ENCODE assay signal across 13 mouse cellular contexts in genomic region chr5:29770935-29771334, GRCm38 (mm10). TPM values are rescaled to one million over a fixed set of nuclear protein-coding genes. Genes with fewer than 3 reads are reported as not detected.
DNase-seq lines count a peak whose midpoint lies in the region; ATAC-seq and TF ChIP-seq lines count a peak whose summit lies in the region.
"Had no signal": no experiment of that assay in that cellular context is flagged by ENCODE, and none has a peak within 500 bp of the region (broad histone marks: within the 10 kb centered on the region; RNA-seq: fewer than 3 reads in every experiment).

No protein-coding gene starts in this region.

- no peak for DNase-seq in forebrain, postnatal 0 days
- no peak for DNase-seq in forebrain, embryonic 10.5 days (ENCODE audit: extremely low spot score, low spot score)
- peak; percentile 36 for DNase-seq in lung, embryonic 14.5 days
- no peak for DNase-seq in lung, adult 18-20 months
- DNase-seq in ZHBTc4 (ENCODE audit: low read depth, low spot score) (peak; percentile 64), adipocyte (ENCODE audit: low spot score) (no peak)
- no peak for DNase-seq in liver, embryonic 14.5 days (ENCODE audit: low read depth in 3 of 3, low spot score in 3 of 3)
- DNase-seq in forebrain, embryonic 11.5 days (ENCODE audit: low spot score) = no peak

- no peak overlapping the region for H3K9ac ChIP-seq in forebrain, postnatal 0 days
- H3K9ac ChIP-seq in lung, embryonic 14.5 days = no peak overlapping the region
- H3K9ac ChIP-seq in liver, embryonic 14.5 days (replicated peaks) = no peak overlapping the region
- H3K9ac ChIP-seq in forebrain, embryonic 11.5 days (ENCODE audit: low read length) = no peak overlapping the region
- H3K9ac ChIP-seq: midbrain, embryonic 13.5 days had no signal

- H3K4me2 ChIP-seq in forebrain, postnatal 0 days (ENCODE audit: low read depth) = no peak overlapping the region
- H3K4me2 ChIP-seq in lung, embryonic 14.5 days = no peak overlapping the region
- H3K4me2 ChIP-seq in liver, embryonic 14.5 days (ENCODE audit: low read depth) = no peak overlapping the region
- no peak overlapping the region for H3K4me2 ChIP-seq in forebrain, embryonic 11.5 days (ENCODE audit: low read depth, low read length, severe bottlenecking)
- H3K4me2 ChIP-seq: midbrain, embryonic 13.5 days had no signal

- H3K9me3 ChIP-seq in forebrain, postnatal 0 days (ENCODE audit: low read length) = no peaks in the 10 kb centered on the region
- no peaks in the 10 kb centered on the region for H3K9me3 ChIP-seq in forebrain, embryonic 10.5 days
- H3K9me3 ChIP-seq in lung, embryonic 14.5 days (ENCODE audit: low read depth, low read length) = no peaks in the 10 kb centered on the region
- H3K9me3 ChIP-seq in liver, embryonic 14.5 days (ENCODE audit: control insufficient read depth, low read length) = no peaks in the 10 kb centered on the region
- no peaks in the 10 kb centered on the region for H3K9me3 ChIP-seq in forebrain, embryonic 11.5 days (ENCODE audit: control insufficient read depth, low read length)
- H3K9me3 ChIP-seq: midbrain, embryonic 13.5 days had no signal

- 79% methylated on average over 1 of the region's 1 CpGs for WGBS in forebrain, postnatal 0 days
- WGBS in forebrain, embryonic 10.5 days = 87% methylated on average over 1 of the region's 1 CpGs
- 78% methylated on average over 1 of the region's 1 CpGs for WGBS in lung, embryonic 14.5 days
- 69% methylated on average over 1 of the region's 1 CpGs for WGBS in liver, embryonic 14.5 days (ENCODE audit: insufficient replicate concordance)
- 88% methylated on average over 1 of the region's 1 CpGs for WGBS in forebrain, embryonic 11.5 days

- no peaks in the 10 kb centered on the region for H3K27me3 ChIP-seq in forebrain, postnatal 0 days (ENCODE audit: insufficient read depth, low read length)
- no peaks in the 10 kb centered on the region for H3K27me3 ChIP-seq in forebrain, embryonic 10.5 days (ENCODE audit: poor library complexity, severe bottlenecking)
- no peaks in the 10 kb centered on the region for H3K27me3 ChIP-seq in lung, embryonic 14.5 days (ENCODE audit: insufficient read depth, low read length)
- H3K27me3 ChIP-seq in liver, embryonic 14.5 days (ENCODE audit: control insufficient read depth, insufficient read depth, low read length) = no peaks in the 10 kb centered on the region
- no peaks in the 10 kb centered on the region for H3K27me3 ChIP-seq in forebrain, embryonic 11.5 days (ENCODE audit: control insufficient read depth, insufficient read depth, low read length)
- H3K27me3 ChIP-seq: midbrain, embryonic 13.5 days had no signal

- TF ChIP-seq EP300 in liver, embryonic 14.5 days (IDR thresholded peaks at IDR 0.05; ENCODE audit: low read depth) = no peak

- H3K4me3 ChIP-seq in forebrain, postnatal 0 days (ENCODE audit: low read depth, low read length) = no peak overlapping the region
- H3K4me3 ChIP-seq in forebrain, embryonic 10.5 days = no peak overlapping the region
- H3K4me3 ChIP-seq in lung, embryonic 14.5 days (ENCODE audit: low read depth, low read length) = no peak overlapping the region
- H3K4me3 ChIP-seq in liver, embryonic 14.5 days (ENCODE audit: insufficient read depth in 1 of 2, low read depth in 2 of 2, low read length in 2 of 2) = no peak overlapping the region
- no peak overlapping the region for H3K4me3 ChIP-seq in forebrain, embryonic 11.5 days (ENCODE audit: low read depth, low read length)
- H3K4me3 ChIP-seq: midbrain, embryonic 13.5 days had no signal

- peaks cover 20% of the 10 kb centered on the region for H3K36me3 ChIP-seq in forebrain, postnatal 0 days (ENCODE audit: insufficient read depth)
- H3K36me3 ChIP-seq in forebrain, embryonic 10.5 days (replicated peaks) = peaks cover 79% of the 10 kb centered on the region
- peaks cover 61% of the 10 kb centered on the region for H3K36me3 ChIP-seq in lung, embryonic 14.5 days (ENCODE audit: insufficient read depth)
- H3K36me3 ChIP-seq in liver, embryonic 14.5 days (replicated peaks; ENCODE audit: control insufficient read depth, insufficient read depth, low read depth) = peaks cover 10% of the 10 kb centered on the region
- H3K36me3 ChIP-seq in forebrain, embryonic 11.5 days (ENCODE audit: control insufficient read depth, insufficient read depth, low read length) = no peaks in the 10 kb centered on the region; the same call in 1 of the 2 replicates

- ATAC-seq in forebrain, postnatal 0 days = no peak
- no peak for ATAC-seq in lung, embryonic 14.5 days (ENCODE audit: insufficient read depth)
- ATAC-seq in liver, embryonic 14.5 days (ENCODE audit: insufficient read depth) = no peak
- ATAC-seq in forebrain, embryonic 11.5 days (replicated peaks; ENCODE audit: low FRiP score) = no peak
- ATAC-seq: midbrain, embryonic 13.5 days had no signal

- peak; percentile 51 for TF ChIP-seq CTCF in forebrain, postnatal 0 days (IDR thresholded peaks at IDR 0.05; ENCODE audit: low read depth)
- TF ChIP-seq CTCF in lung, embryonic 14.5 days (IDR thresholded peaks at IDR 0.05; ENCODE audit: low read depth) = peak; percentile 52; the same call in 1 of the 2 replicates
- peak; percentile 57 for TF ChIP-seq CTCF in liver, embryonic 14.5 days (IDR thresholded peaks at IDR 0.05; ENCODE audit: low read depth)

- H3K27ac ChIP-seq in forebrain, postnatal 0 days (ENCODE audit: low read depth, low read length) = no peak overlapping the region
- H3K27ac ChIP-seq in forebrain, embryonic 10.5 days = no peak overlapping the region
- no peak overlapping the region for H3K27ac ChIP-seq in lung, embryonic 14.5 days (ENCODE audit: low read depth)
- H3K27ac ChIP-seq in liver, embryonic 14.5 days = no peak overlapping the region
- H3K27ac ChIP-seq in forebrain, embryonic 11.5 days (ENCODE audit: low read depth, low read length) = no peak overlapping the region
- H3K27ac ChIP-seq: midbrain, embryonic 13.5 days had no signal

- no peaks in the 10 kb centered on the region for H3K4me1 ChIP-seq in forebrain, postnatal 0 days (ENCODE audit: insufficient read depth)
- no peaks in the 10 kb centered on the region for H3K4me1 ChIP-seq in forebrain, embryonic 10.5 days
- no peaks in the 10 kb centered on the region for H3K4me1 ChIP-seq in lung, embryonic 14.5 days (ENCODE audit: insufficient read depth)
- H3K4me1 ChIP-seq in liver, embryonic 14.5 days (replicated peaks; ENCODE audit: control insufficient read depth in 2 of 2, insufficient read depth in 2 of 2, low read length in 1 of 2) = no peaks in the 10 kb centered on the region
- no peaks in the 10 kb centered on the region for H3K4me1 ChIP-seq in forebrain, embryonic 11.5 days (replicated peaks; ENCODE audit: control insufficient read depth, insufficient read depth, low read length)
- H3K4me1 ChIP-seq: midbrain, embryonic 13.5 days had no signal

RNA-seq across cellular contexts. Expression of gene Gm5129, which starts 35.2 kb away (rescaled TPM):
- total RNA-seq in forebrain, postnatal 0 days (2014; rRNA removed) = not detected in 2 replicates
- polyA plus RNA-seq in forebrain, postnatal 0 days (2015; fragmentation: Nextera tagmentation; extraction: Ambion mirVana) = not detected in 2 replicates
- polyA plus RNA-seq in forebrain, embryonic 10.5 days (2016; fragmentation: Nextera tagmentation; extraction: Ambion mirVana) = not detected in 2 replicates
- polyA plus RNA-seq in lung, embryonic 14.5 days (2014; fragmentation: Nextera tagmentation; extraction: Ambion mirVana) = not detected in 2 replicates
- polyA plus RNA-seq in liver, embryonic 14.5 days (2012; rRNA removed) = 0.76 TPM in 1 of 2 replicates, not detected in the other
- polyA plus RNA-seq in liver, embryonic 14.5 days (2014; fragmentation: Nextera tagmentation; extraction: Ambion mirVana) = not detected in 2 replicates
- not detected in 2 replicates for polyA plus RNA-seq in forebrain, embryonic 11.5 days (2014; fragmentation: Nextera tagmentation; extraction: Ambion mirVana)
- total RNA-seq: left cerebral cortex, postnatal 36 days had no signal
- polyA plus RNA-seq: heart, embryonic 16.5 days; kidney, embryonic 16.5 days; midbrain, embryonic 13.5 days; stomach, embryonic 16.5 days had no signal

RNA-seq across cellular contexts. Expression of gene Dnajb6, which starts 35.4 kb away (rescaled TPM):
- total RNA-seq in forebrain, postnatal 0 days (2014; rRNA removed) = 310 and 368 TPM in 2 replicates
- polyA plus RNA-seq in forebrain, postnatal 0 days (2015; fragmentation: Nextera tagmentation; extraction: Ambion mirVana) = 373 and 384 TPM in 2 replicates
- polyA plus RNA-seq in forebrain, embryonic 10.5 days (2016; fragmentation: Nextera tagmentation; extraction: Ambion mirVana) = 175 and 181 TPM in 2 replicates
- polyA plus RNA-seq in lung, embryonic 14.5 days (2014; fragmentation: Nextera tagmentation; extraction: Ambion mirVana) = 143 and 146 TPM in 2 replicates
- polyA plus RNA-seq in liver, embryonic 14.5 days (2012; rRNA removed) = 27.8 and 48.3 TPM in 2 replicates
- 76.0 and 78.7 TPM in 2 replicates for polyA plus RNA-seq in liver, embryonic 14.5 days (2014; fragmentation: Nextera tagmentation; extraction: Ambion mirVana)
- 210 and 226 TPM in 2 replicates for polyA plus RNA-seq in forebrain, embryonic 11.5 days (2014; fragmentation: Nextera tagmentation; extraction: Ambion mirVana)

Comparison
In these comparisons a context has a peak if more than half of its experiments do, and no peak if none do; other contexts are left out.
1. DNase-seq: peak in lung, embryonic 14.5 days (single experiment) and ZHBTc4 (single experiment); none in forebrain, postnatal 0 days (single experiment), forebrain, embryonic 10.5 days (single experiment), lung, adult 18-20 months (0 of 2), liver, embryonic 14.5 days (0 of 3), forebrain, embryonic 11.5 days (single experiment) and adipocyte (single experiment).
2. Peak in every context shown above with its lines, with median percentiles within 50 percentile points of each other: CTCF ChIP-seq.